Mouse (Mus musculus) liver, embryonic 14.5 days (tissue): ENCODE measurements around the gene Ccl9.

ENCODE experiments used
- CTCF ChIP-seq: IDR thresholded peaks from 2 replicates; pipeline ENCODE4 v1.5.1; 2016; ENCODE audit warnings: antibody characterized with exemption, low read depth, control low read depth
- EP300 ChIP-seq: IDR thresholded peaks from 2 replicates; pipeline ENCODE4 v1.6.1; 2016; ENCODE audit warnings: antibody characterized with exemption, low read depth

DNA sequence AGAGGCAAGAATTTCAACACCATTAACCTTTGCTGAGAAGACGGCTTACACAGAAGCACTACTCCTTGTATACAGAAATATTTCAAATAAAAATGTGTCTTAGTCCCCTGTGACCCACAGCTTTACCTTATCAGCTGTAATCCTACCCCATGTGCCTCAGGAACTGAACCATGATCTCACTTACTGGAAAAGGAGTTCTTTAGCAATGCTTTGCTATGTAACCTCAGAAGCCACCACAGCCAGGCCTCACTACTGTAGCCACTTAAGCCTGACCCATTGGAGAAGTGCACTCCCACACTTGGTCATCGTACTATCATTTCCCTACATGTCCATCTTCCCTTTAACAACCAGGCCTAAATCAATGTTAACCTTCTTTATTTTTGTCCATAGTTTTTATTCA lies 22.1 kb upstream of the Ccl9 start:
- TF ChIP-seq EP300 (no peak), CTCF (no peak)
